Mouse (Mus musculus) bone marrow, adult 2 months (tissue): ENCODE measurements around the gene Tmcc1.

Source experiments
- CTCF ChIP-seq: fragments of 200-500 bp; IDR thresholded peaks from 2 replicates; pipeline ENCODE4 v1.5.1; 2011; ENCODE audit warnings: low read length, control low read depth; ENCODE audit not compliant: control insufficient read depth, insufficient read depth
- POLR2A ChIP-seq: fragments of 200-500 bp; IDR thresholded peaks from 2 replicates; pipeline ENCODE4 v1.6.1; 2011; ENCODE audit warnings: low read depth, mild to moderate bottlenecking, control low read depth, low read length, borderline replicate concordance; ENCODE audit not compliant: control insufficient read depth

GRCm38 (mm10) chr6:116063516-116063915 is 129.8 kb downstream of the Tmcc1 start:
- TF ChIP-seq CTCF (no peak), POLR2A (no peak)
